Mouse (Mus musculus): ENCODE data around the gene Vamp8. TPM values are rescaled to one million over a fixed set of nuclear protein-coding genes. Genes with fewer than 3 reads are reported as not detected.

Vamp8 gene
- polyA plus RNA-seq, 1 experiment: 57.0 TPM

- 90% methylated on average over 8 of the region's 8 CpGs for WGBS
- Histone ChIP-seq H3K27me3 (ENCODE audit: control insufficient read depth, insufficient read depth, low read length) (no peaks in the 10 kb centered on the region; the same call in 1 of the 2 replicates), H3K4me3 (replicated peaks; ENCODE audit: insufficient read depth, low read depth, low read length) (no peak overlapping the region), H3K4me1 (ENCODE audit: control insufficient read depth, insufficient read depth, low read length) (no peaks in the 10 kb centered on the region), H3K27ac (ENCODE audit: insufficient read depth, low read length) (no peak overlapping the region)
- DNase-seq: no peak
- TF ChIP-seq POLR2A (IDR thresholded peaks at IDR 0.05; ENCODE audit: borderline replicate concordance, insufficient read depth, low read length): no peak
- no peak for TF ChIP-seq CTCF (IDR thresholded peaks at IDR 0.05; ENCODE audit: borderline replicate concordance, insufficient read depth, low read depth, low read length)
Observed at GRCm38 (mm10) chr6:72378510-72379234, 11.8 kb downstream of the Vamp8 start.

- WGBS: 84% methylated on average over 15 of the region's 15 CpGs
- Histone ChIP-seq H3K27ac (ENCODE audit: insufficient read depth, low read length) (no peak overlapping the region), H3K27me3 (ENCODE audit: control insufficient read depth, insufficient read depth, low read length) (no peaks in the 10 kb centered on the region), H3K4me3 (replicated peaks; ENCODE audit: insufficient read depth, low read depth, low read length) (no peak overlapping the region), H3K4me1 (ENCODE audit: control insufficient read depth, insufficient read depth, low read length) (no peaks in the 10 kb centered on the region)
- DNase-seq: no peak
- TF ChIP-seq CTCF (IDR thresholded peaks at IDR 0.05; ENCODE audit: borderline replicate concordance, insufficient read depth, low read depth, low read length) (no peak), POLR2A (IDR thresholded peaks at IDR 0.05; ENCODE audit: borderline replicate concordance, insufficient read depth, low read length) (no peak)
Observed at GRCm38 (mm10) chr6:72374820-72375563, 15.5 kb downstream of the Vamp8 start.

- TF ChIP-seq POLR2A (IDR thresholded peaks at IDR 0.05; ENCODE audit: borderline replicate concordance, insufficient read depth, low read length): no peak
- no peak for TF ChIP-seq CTCF (IDR thresholded peaks at IDR 0.05; ENCODE audit: borderline replicate concordance, insufficient read depth, low read depth, low read length)
- no peak for DNase-seq
- 28% methylated on average over 7 of the region's 7 CpGs for WGBS
- H3K27me3 ChIP-seq (ENCODE audit: control insufficient read depth, insufficient read depth, low read length): no peaks in the 10 kb centered on the region
- no peak overlapping the region for H3K4me3 ChIP-seq (replicated peaks; ENCODE audit: insufficient read depth, low read depth, low read length)
- no peak overlapping the region for H3K27ac ChIP-seq (ENCODE audit: insufficient read depth, low read length)
- no peaks in the 10 kb centered on the region for H3K4me1 ChIP-seq (ENCODE audit: control insufficient read depth, insufficient read depth, low read length)
Observed at GRCm38 (mm10) chr6:72374206-72374605, 16.3 kb downstream of the Vamp8 start.

GRCm38 (mm10) chr6:72373184-72373583 lies 17.3 kb downstream of the Vamp8 start:
- Histone ChIP-seq H3K4me3 (replicated peaks; ENCODE audit: insufficient read depth, low read depth, low read length) (no peak overlapping the region), H3K27me3 (ENCODE audit: control insufficient read depth, insufficient read depth, low read length) (no peaks in the 10 kb centered on the region), H3K27ac (ENCODE audit: insufficient read depth, low read length) (no peak overlapping the region), H3K4me1 (ENCODE audit: control insufficient read depth, insufficient read depth, low read length) (no peaks in the 10 kb centered on the region)
- WGBS: 64% methylated on average over 4 of the region's 4 CpGs
- TF ChIP-seq POLR2A (IDR thresholded peaks at IDR 0.05; ENCODE audit: borderline replicate concordance, insufficient read depth, low read length) (no peak), CTCF (IDR thresholded peaks at IDR 0.05; ENCODE audit: borderline replicate concordance, insufficient read depth, low read depth, low read length) (no peak)
- no peak for DNase-seq

GRCm38 (mm10) chr6:72371571-72371970 lies 18.9 kb downstream of the Vamp8 start:
- Histone ChIP-seq H3K4me3 (replicated peaks; ENCODE audit: insufficient read depth, low read depth, low read length) (no peak overlapping the region), H3K27me3 (ENCODE audit: control insufficient read depth, insufficient read depth, low read length) (no peaks in the 10 kb centered on the region), H3K4me1 (ENCODE audit: control insufficient read depth, insufficient read depth, low read length) (no peaks in the 10 kb centered on the region), H3K27ac (ENCODE audit: insufficient read depth, low read length) (no peak overlapping the region)
- no peak for DNase-seq
- WGBS: 23% methylated on average over 1 of the region's 1 CpGs
- TF ChIP-seq POLR2A (IDR thresholded peaks at IDR 0.05; ENCODE audit: borderline replicate concordance, insufficient read depth, low read length) (no peak), CTCF (IDR thresholded peaks at IDR 0.05; ENCODE audit: borderline replicate concordance, insufficient read depth, low read depth, low read length) (no peak)

GRCm38 (mm10) chr6:72371147-72371546 lies 19.4 kb downstream of the Vamp8 start:
- H3K4me1 ChIP-seq (ENCODE audit: control insufficient read depth, insufficient read depth, low read length): no peaks in the 10 kb centered on the region
- H3K27me3 ChIP-seq (ENCODE audit: control insufficient read depth, insufficient read depth, low read length): no peaks in the 10 kb centered on the region
- no peak for TF ChIP-seq POLR2A (IDR thresholded peaks at IDR 0.05; ENCODE audit: borderline replicate concordance, insufficient read depth, low read length)
- no peak for TF ChIP-seq CTCF (IDR thresholded peaks at IDR 0.05; ENCODE audit: borderline replicate concordance, insufficient read depth, low read depth, low read length)
- DNase-seq: no peak
- no peak overlapping the region for H3K27ac ChIP-seq (ENCODE audit: insufficient read depth, low read length)
- 33% methylated on average over 5 of the region's 5 CpGs for WGBS
- no peak overlapping the region for H3K4me3 ChIP-seq (replicated peaks; ENCODE audit: insufficient read depth, low read depth, low read length)

- DNase-seq: no peak
- 58% methylated on average over 12 of the region's 12 CpGs for WGBS
- no peak for TF ChIP-seq CTCF (IDR thresholded peaks at IDR 0.05; ENCODE audit: borderline replicate concordance, insufficient read depth, low read depth, low read length)
- no peak for TF ChIP-seq POLR2A (IDR thresholded peaks at IDR 0.05; ENCODE audit: borderline replicate concordance, insufficient read depth, low read length)
- Histone ChIP-seq H3K27ac (ENCODE audit: insufficient read depth, low read length) (no peak overlapping the region), H3K4me3 (replicated peaks; ENCODE audit: insufficient read depth, low read depth, low read length) (no peak overlapping the region), H3K4me1 (ENCODE audit: control insufficient read depth, insufficient read depth, low read length) (no peaks in the 10 kb centered on the region), H3K27me3 (ENCODE audit: control insufficient read depth, insufficient read depth, low read length) (no peaks in the 10 kb centered on the region)
Observed at GRCm38 (mm10) chr6:72370091-72370490, 20.4 kb downstream of the Vamp8 start.

- Histone ChIP-seq H3K27ac (ENCODE audit: insufficient read depth, low read length) (no peak overlapping the region), H3K27me3 (ENCODE audit: control insufficient read depth, insufficient read depth, low read length) (no peaks in the 10 kb centered on the region), H3K4me3 (replicated peaks; ENCODE audit: insufficient read depth, low read depth, low read length) (no peak overlapping the region), H3K4me1 (ENCODE audit: control insufficient read depth, insufficient read depth, low read length) (no peaks in the 10 kb centered on the region)
- no peak for TF ChIP-seq POLR2A (IDR thresholded peaks at IDR 0.05; ENCODE audit: borderline replicate concordance, insufficient read depth, low read length)
- 0 out of 2 replicates have a peak, but pooled peaks have one; percentile 4 for TF ChIP-seq CTCF (IDR thresholded peaks at IDR 0.05; ENCODE audit: borderline replicate concordance, insufficient read depth, low read depth, low read length)
- DNase-seq: no peak
- WGBS: 86% methylated on average over 4 of the region's 4 CpGs
Observed at GRCm38 (mm10) chr6:72369557-72369956, 20.9 kb downstream of the Vamp8 start.
